Mouse (Mus musculus): ENCODE measurements at regions not wholly inside any gene's neighbourhood (a gene's known extent, or its start where the extent isn't known, plus 50 kb on each side); places are given as distances from the start of the nearest gene placed in this dataset.

GRCm38 (mm10) chr15:61599734-61600133, 676.9 kb upstream of the A1bg start:
- DNase-seq (ENCODE audit: low read depth, low spot score), result no peak

- DNase-seq (ENCODE audit: low read depth, low spot score), result peak; percentile 4
These were observed 673.5 kb upstream of the A1bg start for GRCm38 (mm10) chr15:61596318-61596717.

GRCm38 (mm10) chr15:61588956-61589355, 666.1 kb upstream of the A1bg start:
- no peak for DNase-seq (ENCODE audit: low read depth, low spot score)

DNA sequence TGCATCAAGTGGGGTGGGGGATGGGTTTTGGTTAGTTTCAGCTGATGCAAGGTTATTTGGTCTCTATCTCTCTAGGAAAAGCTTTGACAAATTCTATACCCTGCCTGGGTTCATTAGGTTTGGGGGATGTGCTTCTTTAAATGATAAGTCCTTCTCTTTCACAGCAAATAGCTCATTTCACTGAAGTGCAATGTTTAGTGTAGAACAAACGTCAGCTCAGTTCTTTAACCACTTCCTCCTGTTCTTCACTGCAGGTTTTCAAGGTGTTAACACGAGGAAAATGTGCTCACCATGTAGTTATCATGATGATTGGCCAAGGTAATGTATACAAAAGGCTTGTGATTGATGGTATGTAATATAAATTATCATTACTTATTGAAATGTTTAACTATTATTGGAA, 659.5 kb upstream of the A1bg start:
- no peak for DNase-seq (ENCODE audit: low read depth, low spot score)

- DNase-seq (ENCODE audit: low read depth, low spot score), result no peak
These were observed 640.5 kb upstream of the A1bg start for GRCm38 (mm10) chr15:61563347-61563746.

DNA sequence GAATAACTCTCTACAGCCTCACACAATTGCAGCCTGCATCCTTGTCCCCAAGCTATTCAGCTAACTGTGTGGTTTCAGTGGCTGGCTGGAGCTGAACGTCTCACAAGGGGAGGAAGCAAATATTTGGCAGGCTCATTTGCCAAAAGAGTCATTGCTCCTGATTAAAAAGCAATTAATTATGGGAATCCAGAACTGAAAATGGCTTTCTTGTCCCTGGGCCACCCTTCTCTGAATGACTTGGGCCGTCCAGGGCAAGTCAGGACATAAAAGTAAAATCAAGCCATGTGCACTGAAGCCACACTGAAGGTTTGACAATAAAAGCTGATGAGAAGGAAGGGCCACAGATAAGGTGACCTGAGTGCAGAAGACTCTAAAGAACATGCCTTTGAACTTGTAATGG, 639.4 kb upstream of the A1bg start:
- DNase-seq (ENCODE audit: low read depth, low spot score), result no peak

GRCm38 (mm10) chr15:61553908-61554307, 631.1 kb upstream of the A1bg start:
- no peak for DNase-seq (ENCODE audit: low read depth, low spot score)

DNA sequence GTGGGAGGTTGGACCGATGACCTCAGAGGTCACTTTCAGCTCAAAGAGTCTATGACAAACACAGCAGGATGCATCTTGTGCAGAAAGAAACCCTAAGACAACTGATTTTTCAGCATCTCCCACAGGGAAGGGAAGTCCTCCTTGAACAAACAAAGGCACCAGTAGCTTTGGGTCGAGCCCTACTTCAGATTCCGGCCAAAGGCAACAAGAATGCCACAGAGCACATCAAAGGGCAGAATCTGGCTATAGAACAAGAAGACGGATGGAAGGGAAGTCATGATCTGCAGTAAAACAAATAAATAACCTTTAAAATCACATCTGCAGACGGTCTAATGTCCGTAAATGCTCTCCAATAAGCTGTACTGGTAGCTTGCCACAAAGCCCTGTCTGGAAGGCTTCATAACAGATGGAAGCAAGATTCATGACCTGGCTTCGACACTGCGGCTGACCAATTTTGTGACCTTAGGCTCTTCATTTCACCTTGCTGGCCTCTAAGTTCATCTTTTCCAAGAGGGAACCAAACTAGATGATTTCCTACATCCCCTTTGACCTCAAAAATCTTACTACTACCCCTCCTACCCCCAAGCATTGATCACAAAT, 630.4 kb upstream of the A1bg start:
- no peak for DNase-seq (ENCODE audit: low read depth, low spot score)

DNA sequence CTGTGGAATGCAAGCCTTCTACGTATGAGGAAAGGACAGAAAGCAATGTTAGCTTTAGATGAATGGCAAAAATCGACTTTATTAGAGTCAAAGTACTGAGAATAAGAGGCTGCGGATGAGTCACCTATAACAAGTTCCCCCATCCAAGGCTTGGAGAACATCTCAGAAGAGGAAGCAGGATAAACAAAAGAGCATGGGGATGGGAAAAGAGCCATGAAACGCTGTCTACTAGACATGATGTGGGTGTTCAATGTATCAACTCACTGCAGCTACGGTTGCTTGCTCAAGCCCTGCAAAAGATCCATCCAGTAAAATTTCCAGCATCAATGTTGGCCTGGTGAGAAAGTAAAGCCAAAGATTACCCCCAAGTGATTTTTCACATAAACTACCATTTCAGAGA, 628.4 kb upstream of the A1bg start:
- DNase-seq (ENCODE audit: low read depth, low spot score), result no peak

- no peak for DNase-seq (ENCODE audit: low read depth, low spot score)
These were observed 625.6 kb upstream of the A1bg start for GRCm38 (mm10) chr15:61548400-61548799.

GRCm38 (mm10) chr15:61546608-61547007, 623.8 kb upstream of the A1bg start:
- DNase-seq (ENCODE audit: low read depth, low spot score), result no peak

- no peak for DNase-seq (ENCODE audit: low read depth, low spot score)
These were observed 621.3 kb upstream of the A1bg start for GRCm38 (mm10) chr15:61544074-61544473.

- DNase-seq (ENCODE audit: low read depth, low spot score), result no peak
These were observed 618.8 kb upstream of the A1bg start for GRCm38 (mm10) chr15:61541643-61542042.

DNA sequence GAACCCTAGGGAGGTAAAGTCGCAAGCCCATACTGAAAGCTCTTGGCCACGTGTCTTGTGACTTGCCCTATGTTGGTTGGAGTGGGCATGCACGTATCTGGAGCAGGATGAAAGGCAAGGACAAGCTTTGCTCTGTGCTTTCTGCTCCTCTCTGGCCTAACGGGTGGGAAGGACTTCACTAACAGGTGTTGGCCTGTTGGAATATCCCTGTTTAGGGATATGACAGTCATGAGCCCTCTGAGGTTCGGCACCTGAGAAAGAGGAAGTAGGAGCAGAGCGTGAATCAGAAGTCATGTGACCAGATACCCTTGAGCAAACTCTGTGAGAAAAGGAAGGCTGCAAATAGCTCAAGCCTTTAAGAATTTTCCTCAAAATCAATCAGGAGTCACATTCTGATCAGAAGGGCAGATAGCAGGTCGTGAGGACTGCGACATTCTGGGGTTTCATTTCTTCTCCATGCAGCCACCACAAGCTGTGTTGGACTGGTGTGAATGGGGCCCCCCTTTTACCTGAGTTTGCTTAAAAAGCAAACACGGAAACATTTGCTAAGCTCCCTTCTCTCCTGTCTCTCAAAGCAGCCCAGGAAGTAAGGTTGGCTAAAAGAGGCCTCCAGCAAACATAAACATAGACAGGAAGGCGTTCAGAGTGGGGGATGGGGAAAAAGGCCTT, 618.1 kb upstream of the A1bg start:
- no peak for DNase-seq (ENCODE audit: low read depth, low spot score)

- DNase-seq (ENCODE audit: low read depth, low spot score), result no peak
These were observed 616.1 kb upstream of the A1bg start for GRCm38 (mm10) chr15:61538930-61539329.

GRCm38 (mm10) chr15:61538169-61538755, 615.5 kb upstream of the A1bg start:
- DNase-seq (ENCODE audit: low read depth, low spot score), result no peak

- no peak for DNase-seq (ENCODE audit: low read depth, low spot score)
These were observed 613.5 kb upstream of the A1bg start for GRCm38 (mm10) chr15:61536332-61536716.

DNA sequence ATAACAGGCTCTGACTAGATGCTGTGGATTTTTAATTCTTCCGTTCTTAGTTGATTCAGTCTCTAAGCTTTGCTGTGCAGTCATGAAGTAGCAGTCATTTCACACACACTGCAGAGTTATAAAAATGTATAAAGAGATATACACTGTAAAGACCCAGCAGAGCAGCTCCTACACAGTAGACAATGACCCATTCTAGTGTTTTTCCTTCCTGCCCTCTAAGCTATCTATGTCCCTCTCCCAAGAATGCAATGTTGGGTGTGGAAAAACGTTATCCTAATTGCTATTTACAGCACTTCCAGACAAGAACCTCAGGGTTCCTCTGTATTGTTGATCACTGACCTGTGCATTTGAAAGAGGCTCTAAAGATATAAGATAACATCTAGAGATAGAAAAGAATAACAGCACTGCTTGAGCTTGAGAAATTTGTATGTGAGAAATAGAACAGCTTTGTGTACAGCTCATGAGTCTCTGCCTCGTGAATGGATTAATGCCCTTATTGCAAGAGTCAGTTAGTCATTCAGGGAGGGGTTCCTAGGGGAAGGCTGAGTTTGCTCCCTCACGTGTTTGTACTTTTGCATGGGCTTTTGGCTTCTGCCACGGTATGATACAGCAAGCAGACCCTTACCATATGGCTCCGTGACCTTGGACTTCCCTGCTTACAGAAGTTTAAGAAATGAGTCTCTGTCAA, 613.0 kb upstream of the A1bg start:
- DNase-seq (ENCODE audit: low read depth, low spot score), result no peak

GRCm38 (mm10) chr15:61535180-61535579, 612.4 kb upstream of the A1bg start:
- DNase-seq (ENCODE audit: low read depth, low spot score), result no peak

DNA sequence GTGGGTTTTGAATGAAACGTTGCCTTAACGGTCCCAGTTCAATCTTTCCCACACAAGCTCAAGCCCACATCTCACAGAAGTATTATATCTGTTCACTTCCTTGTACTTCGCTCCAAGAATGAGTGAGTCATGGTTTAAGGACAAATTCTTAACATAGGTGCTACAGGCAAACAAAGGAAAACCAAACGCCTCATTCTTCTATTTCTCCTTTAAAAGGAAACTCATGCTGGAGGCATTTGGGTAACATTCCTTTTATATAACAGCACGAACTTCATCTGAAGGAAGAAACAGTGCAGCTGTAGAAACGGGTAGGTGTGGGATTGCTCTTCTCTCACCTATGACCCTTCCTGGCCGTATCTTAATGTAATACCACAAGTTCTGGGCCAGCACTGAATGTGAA, 610.0 kb upstream of the A1bg start:
- DNase-seq (ENCODE audit: low read depth, low spot score), result no peak

DNA sequence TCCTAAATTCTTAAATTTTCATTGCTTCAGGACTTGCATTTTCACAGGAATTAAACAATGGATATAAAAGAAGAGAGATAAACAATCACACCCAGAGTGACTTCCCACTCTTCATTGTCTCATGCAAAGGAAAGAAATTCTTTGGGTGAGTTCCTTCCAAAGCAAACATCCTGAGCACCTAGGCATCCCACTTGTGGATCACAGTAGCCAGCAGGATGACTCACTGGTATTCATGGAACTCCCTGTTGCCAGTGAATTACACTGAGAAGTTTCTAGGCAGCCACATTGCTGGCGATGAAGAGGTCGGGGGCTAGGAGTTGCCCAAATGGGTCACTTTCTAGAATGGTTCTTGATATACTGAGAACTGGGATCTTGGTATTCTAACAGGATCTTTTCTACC, 609.2 kb upstream of the A1bg start:
- no peak for DNase-seq (ENCODE audit: low read depth, low spot score)

- DNase-seq (ENCODE audit: low read depth, low spot score), result no peak
These were observed 600.2 kb upstream of the A1bg start for GRCm38 (mm10) chr15:61523036-61523435.

DNA sequence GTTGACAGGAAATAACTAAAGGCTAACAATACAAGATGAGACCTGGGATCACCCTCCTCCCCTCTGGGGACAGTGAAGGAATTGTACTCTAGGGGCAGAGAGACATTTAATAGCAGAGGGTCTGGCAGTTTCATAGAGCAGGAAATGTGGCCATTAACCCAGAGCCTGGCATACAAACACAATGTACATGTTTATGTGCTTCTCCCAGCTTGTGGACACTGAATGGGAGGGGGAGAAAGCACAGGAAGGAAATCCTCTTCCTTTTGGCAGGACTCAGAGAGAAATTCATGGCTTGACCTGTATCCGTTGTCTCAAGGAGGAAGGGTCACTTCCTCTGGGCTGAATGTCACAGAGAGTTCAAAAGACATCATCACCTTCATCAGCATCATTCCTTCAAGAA, 594.5 kb upstream of the A1bg start:
- DNase-seq (ENCODE audit: low read depth, low spot score), result no peak

All from embryo, embryonic 11.5 days (tissue).